Mouse (Mus musculus): ENCODE results near the gene Larp7. TPM values are rescaled to one million over a fixed set of nuclear protein-coding genes. Genes with fewer than 3 reads are reported as not detected.

Larp7 gene
- polyA plus RNA-seq, 1 experiment from 2014 or later, result 25.3 TPM

- Histone ChIP-seq H3K4me3 (no peak overlapping the region), H3K36me3 (replicated peaks) (0 out of 2 replicates have a peak, but pooled peaks cover 2% of the 10 kb centered on the region), H3K27ac (no peak overlapping the region), H3K27me3 (replicated peaks) (no peaks in the 10 kb centered on the region), H3K4me2 (no peak overlapping the region), H3K9me3 (no peaks in the 10 kb centered on the region), H3K4me1 (no peaks in the 10 kb centered on the region), H3K9ac (no peak overlapping the region)
- ATAC-seq (replicated peaks), result no peak
- WGBS, result 77% methylated on average over 6 of the region's 6 CpGs
Measured at GRCm38 (mm10) chr3:127539193-127539592, 14.0 kb downstream of the Larp7 start.

- no peak for ATAC-seq (replicated peaks)
- WGBS, result 8% methylated on average over 4 of the region's 4 CpGs
- no peak overlapping the region for H3K27ac ChIP-seq
- no peak overlapping the region for H3K4me3 ChIP-seq
- H3K4me1 ChIP-seq, result no peaks in the 10 kb centered on the region
- no peak overlapping the region for H3K9ac ChIP-seq
- H3K4me2 ChIP-seq, result no peak overlapping the region
- H3K9me3 ChIP-seq, result no peaks in the 10 kb centered on the region
- H3K36me3 ChIP-seq (replicated peaks), result no peaks in the 10 kb centered on the region
- no peaks in the 10 kb centered on the region for H3K27me3 ChIP-seq (replicated peaks)
Measured at GRCm38 (mm10) chr3:127530293-127530692, 22.9 kb downstream of the Larp7 start.

- H3K4me2 ChIP-seq, result no peak overlapping the region
- no peaks in the 10 kb centered on the region for H3K4me1 ChIP-seq
- H3K9ac ChIP-seq, result no peak overlapping the region
- H3K9me3 ChIP-seq, result no peaks in the 10 kb centered on the region
- H3K27me3 ChIP-seq (replicated peaks), result no peaks in the 10 kb centered on the region
- H3K27ac ChIP-seq, result no peak overlapping the region
- H3K4me3 ChIP-seq, result no peak overlapping the region
- 85% methylated on average over 4 of the region's 4 CpGs for WGBS
- no peak for ATAC-seq (replicated peaks)
- no peaks in the 10 kb centered on the region for H3K36me3 ChIP-seq (replicated peaks)
Measured at GRCm38 (mm10) chr3:127529824-127530223, 23.3 kb downstream of the Larp7 start.

- Histone ChIP-seq H3K9me3 (no peaks in the 10 kb centered on the region), H3K27ac (no peak overlapping the region), H3K4me3 (no peak overlapping the region), H3K4me1 (no peaks in the 10 kb centered on the region), H3K9ac (no peak overlapping the region), H3K4me2 (no peak overlapping the region), H3K36me3 (replicated peaks) (no peaks in the 10 kb centered on the region), H3K27me3 (replicated peaks) (no peaks in the 10 kb centered on the region)
- WGBS, result 85% methylated on average over 3 of the region's 3 CpGs
- ATAC-seq (replicated peaks), result no peak
Measured at GRCm38 (mm10) chr3:127529210-127529609, 23.9 kb downstream of the Larp7 start.

- no peak for ATAC-seq (replicated peaks)
- Histone ChIP-seq H3K36me3 (replicated peaks) (no peaks in the 10 kb centered on the region), H3K9ac (no peak overlapping the region)
Measured at GRCm38 (mm10) chr3:127527465-127528034, 25.6 kb downstream of the Larp7 start.

GRCm38 (mm10) chr3:127525188-127525819 lies 27.8 kb downstream of the Larp7 start:
- H3K4me2 ChIP-seq, result no peak overlapping the region
- ATAC-seq (replicated peaks), result no peak

More at GRCm38 (mm10) chr3:127527465-127528034, 25.6 kb downstream of the Larp7 start:
- Histone ChIP-seq H3K4me2 (no peak overlapping the region), H3K4me1 (no peaks in the 10 kb centered on the region), H3K27ac (no peak overlapping the region), H3K9me3 (no peaks in the 10 kb centered on the region), H3K4me3 (no peak overlapping the region), H3K27me3 (replicated peaks) (no peaks in the 10 kb centered on the region)
- 66% methylated on average over 5 of the region's 5 CpGs for WGBS

GRCm38 (mm10) chr3:127521156-127521555 lies 32.0 kb downstream of the Larp7 start:
- H3K4me3 ChIP-seq, result no peak overlapping the region
- no peaks in the 10 kb centered on the region for H3K9me3 ChIP-seq
- no peaks in the 10 kb centered on the region for H3K36me3 ChIP-seq (replicated peaks)
- H3K4me2 ChIP-seq, result no peak overlapping the region
- 87% methylated on average over 10 of the region's 10 CpGs for WGBS
- no peak for ATAC-seq (replicated peaks)
- no peak overlapping the region for H3K27ac ChIP-seq
- H3K4me1 ChIP-seq, result no peaks in the 10 kb centered on the region
- no peak overlapping the region for H3K9ac ChIP-seq
- H3K27me3 ChIP-seq (replicated peaks), result no peaks in the 10 kb centered on the region

More at GRCm38 (mm10) chr3:127525188-127525819, 27.8 kb downstream of the Larp7 start:
- Histone ChIP-seq H3K27ac (no peak overlapping the region), H3K27me3 (replicated peaks) (no peaks in the 10 kb centered on the region), H3K9ac (no peak overlapping the region), H3K4me1 (no peaks in the 10 kb centered on the region), H3K4me3 (no peak overlapping the region), H3K9me3 (no peaks in the 10 kb centered on the region), H3K36me3 (replicated peaks) (no peaks in the 10 kb centered on the region)
- WGBS, result 84% methylated on average over 8 of the region's 8 CpGs

GRCm38 (mm10) chr3:127520300-127520699 lies 32.8 kb downstream of the Larp7 start:
- Histone ChIP-seq H3K27me3 (replicated peaks) (no peaks in the 10 kb centered on the region), H3K4me1 (no peaks in the 10 kb centered on the region), H3K9me3 (no peaks in the 10 kb centered on the region), H3K9ac (no peak overlapping the region), H3K27ac (no peak overlapping the region), H3K4me3 (no peak overlapping the region), H3K4me2 (no peak overlapping the region), H3K36me3 (replicated peaks) (no peaks in the 10 kb centered on the region)
- 87% methylated on average over 6 of the region's 6 CpGs for WGBS
- ATAC-seq (replicated peaks), result no peak

GRCm38 (mm10) chr3:127515251-127515650 lies 37.9 kb downstream of the Larp7 start:
- Histone ChIP-seq H3K4me2 (no peak overlapping the region), H3K27ac (no peak overlapping the region), H3K4me1 (no peaks in the 10 kb centered on the region), H3K9me3 (no peaks in the 10 kb centered on the region), H3K36me3 (replicated peaks) (no peaks in the 10 kb centered on the region), H3K4me3 (no peak overlapping the region), H3K9ac (no peak overlapping the region), H3K27me3 (replicated peaks) (no peaks in the 10 kb centered on the region)
- 80% methylated on average over 1 of the region's 1 CpGs for WGBS
- no peak for ATAC-seq (replicated peaks)

GRCm38 (mm10) chr3:127513699-127514098 lies 39.5 kb downstream of the Larp7 start:
- Histone ChIP-seq H3K36me3 (replicated peaks) (no peaks in the 10 kb centered on the region), H3K4me1 (no peaks in the 10 kb centered on the region), H3K27me3 (replicated peaks) (no peaks in the 10 kb centered on the region), H3K4me3 (no peak overlapping the region), H3K4me2 (no peak overlapping the region), H3K9me3 (no peaks in the 10 kb centered on the region), H3K9ac (no peak overlapping the region), H3K27ac (no peak overlapping the region)
- 86% methylated on average over 2 of the region's 2 CpGs for WGBS
- no peak for ATAC-seq (replicated peaks)

- H3K36me3 ChIP-seq (replicated peaks), result no peaks in the 10 kb centered on the region
- 71% methylated on average over 15 of the region's 15 CpGs for WGBS
- H3K4me2 ChIP-seq, result no peak overlapping the region
- no peak overlapping the region for H3K9ac ChIP-seq
- H3K4me1 ChIP-seq, result no peaks in the 10 kb centered on the region
- no peaks in the 10 kb centered on the region for H3K27me3 ChIP-seq (replicated peaks)
- ATAC-seq (replicated peaks), result no peak
- no peak overlapping the region for H3K27ac ChIP-seq
- H3K9me3 ChIP-seq, result no peaks in the 10 kb centered on the region
- no peak overlapping the region for H3K4me3 ChIP-seq
Measured at GRCm38 (mm10) chr3:127512794-127513335, 40.3 kb downstream of the Larp7 start.

- H3K27me3 ChIP-seq (replicated peaks), result no peaks in the 10 kb centered on the region
- no peaks in the 10 kb centered on the region for H3K4me1 ChIP-seq
- H3K9me3 ChIP-seq, result no peaks in the 10 kb centered on the region
- no peak for ATAC-seq (replicated peaks)
- no peak overlapping the region for H3K27ac ChIP-seq
- H3K9ac ChIP-seq, result no peak overlapping the region
- H3K4me3 ChIP-seq, result no peak overlapping the region
- no peaks in the 10 kb centered on the region for H3K36me3 ChIP-seq (replicated peaks)
- H3K4me2 ChIP-seq, result no peak overlapping the region
- 86% methylated on average over 12 of the region's 12 CpGs for WGBS
Measured at GRCm38 (mm10) chr3:127511786-127512746, 41.1 kb downstream of the Larp7 start.

Measured in midbrain, embryonic 15.5 days (tissue).